Mouse (Mus musculus) olfactory bulb, adult 2 months (tissue): ENCODE results near the gene Exoc1. TPM values are rescaled to one million over a fixed set of nuclear protein-coding genes. Genes with fewer than 3 reads are reported as not detected.

ENCODE experiments used
- H3K27ac ChIP-seq: fragments of 200-500 bp; 2 replicates; pipeline ENCODE4 v1.5.1; 2012; ENCODE audit warnings: low read depth, low read length; ENCODE audit not compliant: insufficient read depth
- H3K4me1 ChIP-seq: fragments of 200-500 bp; 2 replicates; pipeline ENCODE4 v1.6.1; 2012; ENCODE audit warnings: low read length; ENCODE audit not compliant: control insufficient read depth, insufficient read depth
- H3K4me3 ChIP-seq: fragments of 200-500 bp; 2 replicates; pipeline ENCODE4 v1.5.1; 2012; ENCODE audit warnings: mild to moderate bottlenecking, low read depth, low read length, moderate library complexity; ENCODE audit not compliant: insufficient read depth
- CTCF ChIP-seq: fragments of 200-500 bp; IDR thresholded peaks from 2 replicates; pipeline ENCODE4 v1.5.1; 2012; ENCODE audit warnings: low read depth, mild to moderate bottlenecking, low read length, moderate library complexity; ENCODE audit not compliant: insufficient read depth
- POLR2A ChIP-seq: fragments of 200-500 bp; IDR thresholded peaks from 2 replicates; pipeline ENCODE4 v1.6.1; 2012; ENCODE audit warnings: mild to moderate bottlenecking, low read depth, low read length, moderate library complexity; ENCODE audit not compliant: insufficient read depth
- WGBS: fragments of 180-500 bp; shearing (Covaris S2); methylation state at CpG from one replicate; pipeline ENCODE4 v1.1.7; 2018; 5-methylcytosine and 5-hydroxymethylcytosine counted together
- polyA plus RNA-seq: library from polyadenylated mRNA; stranded (reverse); fragments of >200 nt; gene quantifications from 2 replicates; pipeline ENCODE4 v1.2.4, GENCODE M21; 2012; ENCODE audit warnings: low replicate concordance; ENCODE audit not compliant: missing spikeins, insufficient read depth, insufficient read length

Gene Exoc1
- polyA plus RNA-seq, 1 experiment = not detected

GRCm38 (mm10) chr5:76588551-76589283 lies 59.6 kb downstream of the Exoc1 start, which contains the start of gene Cep135:
Gene Cep135 (plus strand): TSS chr5:76588698.
- H3K4me3 ChIP-seq = peak within 1 kb of the TSS; percentile 87
- no peak; the same call in 1 of the 2 replicates for TF ChIP-seq POLR2A
- peak; percentile 92 for TF ChIP-seq CTCF
- peaks cover 3% of the 10 kb centered on the region for H3K4me1 ChIP-seq
- WGBS = under 1% methylated on average over 92 of the region's 92 CpGs
- H3K27ac ChIP-seq = peak within 1 kb of the TSS; percentile 59; the same call in 1 of the 2 replicates

GRCm38 (mm10) chr5:76589311-76589710 lies 60.2 kb downstream of the Exoc1 start:
- WGBS = 3% methylated on average over 7 of the region's 7 CpGs
- H3K27ac ChIP-seq = 0 out of 2 replicates have a peak overlapping the region, but pooled peaks have one; percentile 26
- no peak for TF ChIP-seq POLR2A
- no peak for TF ChIP-seq CTCF
- peaks cover 3% of the 10 kb centered on the region for H3K4me1 ChIP-seq
- H3K4me3 ChIP-seq = peak overlapping the region; percentile 87

- Histone ChIP-seq H3K4me3 (no peak overlapping the region), H3K27ac (no peak overlapping the region), H3K4me1 (peaks cover 3% of the 10 kb centered on the region)
- TF ChIP-seq CTCF (no peak), POLR2A (no peak)
- 75% methylated on average over 2 of the region's 2 CpGs for WGBS
These were observed 60.9 kb downstream of the Exoc1 start for GRCm38 (mm10) chr5:76590009-76590408.

GRCm38 (mm10) chr5:76591885-76592284 lies 62.8 kb downstream of the Exoc1 start:
- H3K4me3 ChIP-seq = no peak overlapping the region
- TF ChIP-seq CTCF = no peak
- no peak for TF ChIP-seq POLR2A
- WGBS = 37% methylated on average over 9 of the region's 9 CpGs
- no peak overlapping the region for H3K27ac ChIP-seq
- peaks cover 3% of the 10 kb centered on the region for H3K4me1 ChIP-seq

- TF ChIP-seq CTCF (no peak), POLR2A (no peak)
- Histone ChIP-seq H3K4me3 (no peak overlapping the region), H3K4me1 (no peaks in the 10 kb centered on the region), H3K27ac (no peak overlapping the region)
- 96% methylated on average over 8 of the region's 8 CpGs for WGBS
These were observed 80.7 kb downstream of the Exoc1 start for GRCm38 (mm10) chr5:76609702-76610370.

GRCm38 (mm10) chr5:76612867-76613499 lies 83.9 kb downstream of the Exoc1 start:
- 79% methylated on average over 6 of the region's 6 CpGs for WGBS

GRCm38 (mm10) chr5:76615276-76615675 lies 86.2 kb downstream of the Exoc1 start:
- TF ChIP-seq POLR2A (no peak), CTCF (no peak)
- Histone ChIP-seq H3K4me3 (no peak overlapping the region), H3K4me1 (no peaks in the 10 kb centered on the region), H3K27ac (no peak overlapping the region)
- 88% methylated on average over 8 of the region's 8 CpGs for WGBS

More at GRCm38 (mm10) chr5:76612867-76613499, 83.9 kb downstream of the Exoc1 start:
- TF ChIP-seq CTCF (no peak), POLR2A (no peak)
- Histone ChIP-seq H3K4me3 (no peak overlapping the region), H3K4me1 (no peaks in the 10 kb centered on the region), H3K27ac (no peak overlapping the region)

- no peak for TF ChIP-seq CTCF
- TF ChIP-seq POLR2A = no peak
- 71% methylated on average over 2 of the region's 2 CpGs for WGBS
- no peak overlapping the region for H3K27ac ChIP-seq
- no peaks in the 10 kb centered on the region for H3K4me1 ChIP-seq
- H3K4me3 ChIP-seq = no peak overlapping the region
These were observed 87.2 kb downstream of the Exoc1 start for GRCm38 (mm10) chr5:76616196-76616747.

- no peak overlapping the region for H3K27ac ChIP-seq
These were observed 89.6 kb downstream of the Exoc1 start for GRCm38 (mm10) chr5:76618750-76619149.

More at GRCm38 (mm10) chr5:76618750-76619149, 89.6 kb downstream of the Exoc1 start:
- H3K4me3 ChIP-seq = no peak overlapping the region
- WGBS = 75% methylated on average over 7 of the region's 7 CpGs
- TF ChIP-seq CTCF = no peak
- TF ChIP-seq POLR2A = no peak
- H3K4me1 ChIP-seq = no peaks in the 10 kb centered on the region

Other genes with a start within 250 kb of the Exoc1 start
- not detected in 2 replicates for gene Clock, start 224.5 kb upstream of the Exoc1 start, polyA plus RNA-seq
- gene Pdcl2, start 198.2 kb upstream of the Exoc1 start, polyA plus RNA-seq = not detected in 2 replicates
- gene Nmu, start 165.5 kb upstream of the Exoc1 start, polyA plus RNA-seq = not detected in 2 replicates
- gene Gm7271, start 45.3 kb upstream of the Exoc1 start, polyA plus RNA-seq = not detected in 2 replicates
- gene Cep135, start 59.4 kb downstream of the Exoc1 start, polyA plus RNA-seq = not detected in 2 replicates
- not detected in 2 replicates for gene C530008M17Rik, start 127.2 kb downstream of the Exoc1 start, polyA plus RNA-seq